Mouse (Mus musculus) CH12.LX (cell line): ENCODE data around the gene Smad6. TPM values are rescaled to one million over a fixed set of nuclear protein-coding genes. Genes with fewer than 3 reads are reported as not detected.

Experiments used
- DNase-seq: peaks from one replicate; pipeline ENCODE4 v3.0.0-alpha.2; 2013; ENCODE audit errors: extremely low read depth
- H3K27ac ChIP-seq: 2 replicates; pipeline ENCODE4 v1.5.1; 2012; ENCODE audit warnings: low read depth, mild to moderate bottlenecking, control low read depth, moderate library complexity; ENCODE audit not compliant: insufficient read depth
- H3K27me3 ChIP-seq: replicated peaks from 2 replicates; pipeline ENCODE3; 2012; ENCODE audit warnings: inconsistent platforms
- H3K36me3 ChIP-seq, 2 experiments: replicated peaks in 1 of 2; 2 replicates each; pipeline versions ENCODE3 to v1.6.1; 2012; ENCODE audit warnings: inconsistent platforms in 1 of 2, low read length in 1 of 2, mild to moderate bottlenecking in 1 of 2, mixed read lengths in 1 of 2, moderate library complexity in 1 of 2; ENCODE audit not compliant: control insufficient read depth in 1 of 2, insufficient read depth in 1 of 2
- H3K4me1 ChIP-seq, 2 experiments: 2 replicates each; pipeline ENCODE4 v1.6.1; 2012; ENCODE audit warnings: inconsistent platforms in 1 of 2, moderate library complexity in 1 of 2; ENCODE audit not compliant: insufficient read depth in 2 of 2, control insufficient read depth in 1 of 2
- H3K4me2 ChIP-seq: 2 replicates; pipeline ENCODE4 v1.6.1; 2012; ENCODE audit warnings: low read depth, mild to moderate bottlenecking, control low read depth; ENCODE audit not compliant: poor library complexity, insufficient read depth, severe bottlenecking
- H3K4me3 ChIP-seq, 3 experiments: fragments of 150-350 bp in 1 of 3; sonication (generic) in 1 of 3; replicated peaks in 1 of 3; 2 replicates each; pipeline versions ENCODE3 to v1.5.1; 2011 to 2012; ENCODE audit warnings: low read depth in 2 of 3, low read length in 2 of 3, mild to moderate bottlenecking in 2 of 3, moderate library complexity in 2 of 3, control low read depth in 1 of 3, improper control_type of control experiment in 1 of 3, inconsistent platforms in 1 of 3, mixed read lengths in 1 of 3; ENCODE audit not compliant: poor library complexity in 1 of 3
- H3K79me2 ChIP-seq: replicated peaks from 2 replicates; pipeline ENCODE4 v1.6.1; 2012; ENCODE audit warnings: mild to moderate bottlenecking, moderate library complexity; ENCODE audit not compliant: control insufficient read depth, poor library complexity, insufficient read depth, severe bottlenecking; ENCODE audit errors: extremely low read depth
- H3K9ac ChIP-seq: 2 replicates; pipeline ENCODE4 v1.6.1; 2012; ENCODE audit warnings: low read depth, mild to moderate bottlenecking, control low read depth, moderate library complexity; ENCODE audit not compliant: insufficient read depth
- H3K9me3 ChIP-seq: replicated peaks from 2 replicates; pipeline ENCODE3; 2012; ENCODE audit warnings: low read length, inconsistent platforms, mixed read lengths
- BHLHE40 ChIP-seq: IDR thresholded peaks from 2 replicates; pipeline ENCODE4 v1.6.1; 2011; ENCODE audit warnings: mild to moderate bottlenecking, low read depth, low read length, improper control_type of control experiment
- CHD1 ChIP-seq: IDR thresholded peaks from 2 replicates; pipeline ENCODE4 v1.6.1; 2012; ENCODE audit warnings: low read depth, low read length, improper control_type of control experiment, inconsistent platforms
- CHD2 ChIP-seq: IDR thresholded peaks from 2 replicates; pipeline ENCODE4 v1.6.1; 2011; ENCODE audit warnings: low read length, improper control_type of control experiment
- CTCF ChIP-seq, 2 experiments: IDR thresholded peaks in 1 of 2; conservative IDR thresholded peaks in 1 of 2; 2 replicates each; pipeline ENCODE4 v1.5.1; 2011 to 2012; ENCODE audit warnings: low read depth in 2 of 2, low read length in 2 of 2, improper control_type of control experiment in 1 of 2, inconsistent platforms in 1 of 2, mild to moderate bottlenecking in 1 of 2, moderate library complexity in 1 of 2
- E2F4 ChIP-seq: IDR thresholded peaks from 2 replicates; pipeline ENCODE4 v1.6.1; 2011; ENCODE audit warnings: low read depth, low read length, improper control_type of control experiment; ENCODE audit not compliant: insufficient replicate concordance
- ELF1 ChIP-seq: IDR thresholded peaks from 2 replicates; pipeline ENCODE4 v1.6.1; 2014; ENCODE audit warnings: low read depth, mild to moderate bottlenecking, inconsistent platforms, low read length, improper control_type of control experiment
- ETS1 ChIP-seq: conservative IDR thresholded peaks from 2 replicates; pipeline ENCODE4 v1.6.1; 2012; ENCODE audit warnings: low read depth, mild to moderate bottlenecking, inconsistent platforms, low read length, improper control_type of control experiment, moderate library complexity
- HCFC1 ChIP-seq: IDR thresholded peaks from 2 replicates; pipeline ENCODE4 v1.6.1; 2012; ENCODE audit warnings: low read depth, mild to moderate bottlenecking, inconsistent platforms, low read length, improper control_type of control experiment
- JUND ChIP-seq: conservative IDR thresholded peaks from 2 replicates; pipeline ENCODE4 v1.6.1; 2011; ENCODE audit warnings: low read depth, low read length, improper control_type of control experiment
- MEF2A ChIP-seq: IDR thresholded peaks from 2 replicates; pipeline ENCODE4 v1.6.1; 2014; ENCODE audit warnings: low read depth, mild to moderate bottlenecking, inconsistent platforms, low read length, improper control_type of control experiment, borderline replicate concordance
- MXI1 ChIP-seq: IDR thresholded peaks from 2 replicates; pipeline ENCODE4 v1.6.1; 2011; ENCODE audit warnings: mild to moderate bottlenecking, low read depth, low read length, improper control_type of control experiment
- MYC ChIP-seq: IDR thresholded peaks from 2 replicates; pipeline ENCODE4 v1.6.1; 2011; ENCODE audit warnings: low read depth, mild to moderate bottlenecking, improper control_type of control experiment, low read length
- NELFE ChIP-seq: IDR thresholded peaks from 2 replicates; pipeline ENCODE4 v1.6.1; 2011; ENCODE audit warnings: low read depth, low read length, improper control_type of control experiment
- NRF1 ChIP-seq: IDR thresholded peaks from 2 replicates; pipeline ENCODE4 v1.6.1; 2014; ENCODE audit warnings: low read depth, mild to moderate bottlenecking, inconsistent platforms, low read length, improper control_type of control experiment, moderate library complexity
- POLR2A ChIP-seq: IDR thresholded peaks from 2 replicates; pipeline ENCODE4 v1.6.1; 2011; ENCODE audit warnings: low read depth, mild to moderate bottlenecking, improper control_type of control experiment, low read length
- POLR2AphosphoS2 ChIP-seq: IDR thresholded peaks from 2 replicates; pipeline ENCODE4 v1.6.1; 2011; ENCODE audit warnings: low read depth, low read length, improper control_type of control experiment
- RAD21 ChIP-seq: IDR thresholded peaks from 2 replicates; pipeline ENCODE4 v1.6.1; 2011; ENCODE audit warnings: low read depth, mild to moderate bottlenecking, low read length, improper control_type of control experiment, moderate library complexity
- RCOR1 ChIP-seq: conservative IDR thresholded peaks from 2 replicates; pipeline ENCODE4 v1.6.1; 2012; ENCODE audit warnings: low read depth, mild to moderate bottlenecking, inconsistent platforms, low read length, improper control_type of control experiment
- SIN3A ChIP-seq: IDR thresholded peaks from 2 replicates; pipeline ENCODE4 v1.6.1; 2012; ENCODE audit warnings: low read length, improper control_type of control experiment, inconsistent platforms
- SMC3 ChIP-seq: IDR thresholded peaks from 2 replicates; pipeline ENCODE4 v1.6.1; 2011; ENCODE audit warnings: low read depth, low read length, improper control_type of control experiment
- TBP ChIP-seq: conservative IDR thresholded peaks from 2 replicates; pipeline ENCODE4 v1.6.1; 2011; ENCODE audit warnings: low read depth, low read length, improper control_type of control experiment
- TCF12 ChIP-seq: IDR thresholded peaks from 2 replicates; pipeline ENCODE4 v1.6.1; 2014; ENCODE audit warnings: low read depth, mild to moderate bottlenecking, inconsistent platforms, low read length, improper control_type of control experiment
- UBTF ChIP-seq: IDR thresholded peaks from 2 replicates; pipeline ENCODE4 v1.6.1; 2012; ENCODE audit warnings: low read depth, mild to moderate bottlenecking, inconsistent platforms, low read length, improper control_type of control experiment, moderate library complexity
- USF1 ChIP-seq: IDR thresholded peaks from 2 replicates; pipeline ENCODE4 v1.6.1; 2014; ENCODE audit warnings: low read depth, mild to moderate bottlenecking, inconsistent platforms, low read length, improper control_type of control experiment
- USF2 ChIP-seq: conservative IDR thresholded peaks from 2 replicates; pipeline ENCODE4 v1.6.1; 2011; ENCODE audit warnings: low read depth, low read length, improper control_type of control experiment
- ZKSCAN1 ChIP-seq: IDR thresholded peaks from 2 replicates; pipeline ENCODE4 v1.6.1; 2012; ENCODE audit warnings: low read depth, inconsistent platforms, low read length, improper control_type of control experiment, borderline replicate concordance
- ZNF384 ChIP-seq: IDR thresholded peaks from 2 replicates; pipeline ENCODE4 v1.6.1; 2012; ENCODE audit warnings: low read depth, low read length, improper control_type of control experiment, inconsistent platforms
- dilution Hi-C: fragments of 300-500 bp; cut with MboI; formaldehyde crosslinking; loops from 2 replicates; pipeline ENCODE4 v1.14.3; 2020; ENCODE audit warnings: low sequenced_read_pairs; ENCODE audit not compliant: extremely low pct_unique_long_range_greater_than_20kb, extremely low pct_ligation_motif_present
- in situ Hi-C: fragments of 300-500 bp; cut with MboI; formaldehyde crosslinking; loops from 3 replicates; pipeline ENCODE4 v1.14.3; 2019; ENCODE audit warnings: low sequenced_read_pairs, low pct_ligation_motif_present, low pct_unique_long_range_greater_than_20kb, mixed read lengths
- polyA plus RNA-seq: library from polyadenylated mRNA; unstranded; fragments of >175 nt; gene quantifications from 2 replicates; pipeline ENCODE4 v1.2.1, GENCODE M21; 2012; ENCODE audit warnings: low read depth; ENCODE audit not compliant: insufficient read length
- total RNA-seq, 2 experiments: library from RNA; depleted of rRNA; stranded (reverse); fragments of 300-350 nt in 1 of 2; fragments of >200 nt in 1 of 2; gene quantifications; 2 replicates each; pipeline ENCODE4 v1.2.3; 2012 to 2014

The Smad6 gene
- total and polyA plus RNA-seq, 3 experiments, result not detected

DNA sequence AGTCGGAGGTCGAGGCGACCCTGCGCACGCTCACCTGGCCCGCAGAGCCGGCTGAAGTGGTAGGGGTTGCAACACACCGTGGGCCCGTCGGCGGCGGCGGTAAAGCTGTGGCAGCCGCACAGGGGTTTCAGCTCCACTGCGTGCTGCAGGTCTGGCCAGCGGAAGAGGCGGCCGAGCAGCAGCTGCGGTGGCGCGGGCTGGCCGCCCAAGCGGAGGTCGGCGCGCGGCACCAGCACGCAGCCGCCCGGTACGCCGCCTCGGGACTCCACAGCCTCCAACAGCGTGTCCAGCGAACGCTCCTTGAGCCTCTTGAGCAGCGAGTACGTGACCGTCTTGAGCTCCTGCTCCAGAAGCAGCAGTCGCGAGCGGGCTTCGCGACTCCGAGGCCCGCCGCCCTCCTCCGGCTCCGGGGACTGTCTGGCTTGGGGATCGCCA is 1.7 kb downstream of the Smad6 start:
- no peak overlapping the region for H3K4me3 ChIP-seq
- no peak overlapping the region for H3K9ac ChIP-seq
- dilution Hi-C loops (no loop called here), in situ Hi-C loops (no loop called here)
- no peak overlapping the region for H3K27ac ChIP-seq
- no peaks in the 10 kb centered on the region for H3K36me3 ChIP-seq
- no peak overlapping the region for H3K4me2 ChIP-seq
- peaks cover 5% of the 10 kb centered on the region for H3K27me3 ChIP-seq
- H3K79me2 ChIP-seq, result no peaks in the 10 kb centered on the region
- H3K4me1 ChIP-seq, result peaks cover 0 to 17% of the 10 kb centered on the region in 2 experiments; a peak in 2 of 4 replicates
- peaks cover 24% of the 10 kb centered on the region for H3K9me3 ChIP-seq
- TF ChIP-seq USF2 (no peak), CHD1 (no peak), JUND (no peak), MXI1 (no peak), MEF2A (no peak), SMC3 (no peak), MYC (no peak), NELFE (no peak), RAD21 (no peak), E2F4 (no peak), ELF1 (no peak), NRF1 (no peak), RCOR1 (no peak), TBP (no peak), CHD2 (no peak), BHLHE40 (no peak)
- DNase-seq, result no peak

DNA sequence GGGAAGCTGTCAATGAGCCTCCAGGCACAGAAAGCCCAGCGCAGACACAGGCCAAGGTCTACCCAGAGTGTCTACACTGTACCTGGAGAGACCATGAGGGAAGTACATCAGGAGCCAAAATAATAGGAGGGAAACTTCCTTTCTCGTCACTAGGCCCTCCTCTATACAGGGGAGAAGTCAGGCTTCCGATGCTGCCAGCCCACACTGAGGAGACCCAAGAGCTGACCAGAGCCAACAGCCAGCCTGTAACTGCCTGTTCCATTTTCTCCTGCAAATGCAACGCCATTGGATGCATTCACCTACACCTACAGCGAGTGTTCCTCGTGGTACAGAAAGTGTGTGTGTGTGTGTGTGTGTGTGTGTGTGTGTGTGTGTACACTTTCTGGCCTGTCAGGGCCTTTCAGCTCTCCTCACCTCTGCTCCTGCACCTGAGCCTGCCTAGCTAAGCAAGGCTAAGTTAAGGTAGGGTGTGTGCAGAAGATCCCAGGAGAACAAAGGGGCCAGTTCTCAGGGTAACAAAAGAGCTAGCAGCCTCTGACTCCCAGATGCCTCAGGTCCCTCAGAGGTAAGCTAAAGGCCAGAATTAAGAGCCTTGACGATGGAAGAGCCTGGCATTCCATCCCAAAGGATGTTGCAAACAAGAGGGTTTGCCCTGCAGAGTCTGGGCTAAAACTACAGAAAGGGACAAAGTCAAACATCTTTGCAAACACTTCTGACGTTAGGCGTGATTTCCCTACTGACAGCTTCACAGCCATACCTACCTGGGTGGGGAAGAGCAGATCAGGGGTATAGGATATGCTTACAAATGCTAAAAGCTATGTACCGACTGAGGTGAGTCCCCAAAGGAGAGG is 2.6 kb downstream of the Smad6 start:
- Histone ChIP-seq H3K4me3 (no peak overlapping the region), H3K9me3 (peaks cover 24% of the 10 kb centered on the region), H3K4me2 (no peak overlapping the region), H3K27me3 (peaks cover 4% of the 10 kb centered on the region), H3K27ac (no peak overlapping the region), H3K4me1 (peaks cover 0 to 14% of the 10 kb centered on the region in 2 experiments; a peak in 2 of 4 replicates), H3K79me2 (no peaks in the 10 kb centered on the region), H3K36me3 (no peaks in the 10 kb centered on the region), H3K9ac (no peak overlapping the region)
- no peak for DNase-seq
- dilution Hi-C loops, result no loop called here
- in situ Hi-C loops, result no loop called here
- TF ChIP-seq MYC (no peak), ZKSCAN1 (no peak), CTCF (conservative IDR thresholded peaks at IDR 0.05 in 1 of 2, IDR thresholded peaks at IDR 0.05 in 1 of 2; ENCODE audit: low read depth in 2 of 2, low read length in 2 of 2) (no peak), RAD21 (no peak), ZNF384 (no peak), HCFC1 (no peak), ETS1 (no peak), SMC3 (no peak), MXI1 (no peak), MEF2A (no peak), POLR2A (no peak), USF1 (no peak), USF2 (no peak), TCF12 (no peak), POLR2AphosphoS2 (no peak), TBP (no peak), UBTF (no peak), SIN3A (no peak)
